Mouse (Mus musculus) spleen, adult 2 months (tissue): Measurements from ENCODE around the gene Actr3b.

Experiments used
- CTCF ChIP-seq: fragments of 200-500 bp; IDR thresholded peaks from 2 replicates; pipeline ENCODE4 v1.5.1; 2011; ENCODE audit warnings: mild to moderate bottlenecking, inconsistent platforms; ENCODE audit not compliant: insufficient read depth, insufficient read length, insufficient replicate concordance; ENCODE audit errors: extremely low read depth
- POLR2A ChIP-seq: fragments of 200-500 bp; IDR thresholded peaks from 2 replicates; pipeline ENCODE4 v1.6.1; 2011; ENCODE audit warnings: low read depth, low read length, inconsistent platforms

- no peak for TF ChIP-seq POLR2A
- TF ChIP-seq CTCF: no peak
Measured at GRCm38 (mm10) chr5:25752862-25753261, 6.9 kb upstream of the Actr3b start.
